Mouse (Mus musculus) kidney, adult 2 months (tissue): Measurements from ENCODE around the gene H60c.

Experiments
- CTCF ChIP-seq: fragments of 200-500 bp; conservative IDR thresholded peaks from 2 replicates; pipeline ENCODE4 v1.5.1; 2011; ENCODE audit warnings: low read depth, mild to moderate bottlenecking, control low read depth, low read length, moderate library complexity, mixed read lengths; ENCODE audit not compliant: insufficient read depth, insufficient read length
- POLR2A ChIP-seq: fragments of 200-500 bp; IDR thresholded peaks from one replicate; pipeline ENCODE4 v1.6.1; 2011; ENCODE audit warnings: low read depth, low read length, control low read depth

DNA sequence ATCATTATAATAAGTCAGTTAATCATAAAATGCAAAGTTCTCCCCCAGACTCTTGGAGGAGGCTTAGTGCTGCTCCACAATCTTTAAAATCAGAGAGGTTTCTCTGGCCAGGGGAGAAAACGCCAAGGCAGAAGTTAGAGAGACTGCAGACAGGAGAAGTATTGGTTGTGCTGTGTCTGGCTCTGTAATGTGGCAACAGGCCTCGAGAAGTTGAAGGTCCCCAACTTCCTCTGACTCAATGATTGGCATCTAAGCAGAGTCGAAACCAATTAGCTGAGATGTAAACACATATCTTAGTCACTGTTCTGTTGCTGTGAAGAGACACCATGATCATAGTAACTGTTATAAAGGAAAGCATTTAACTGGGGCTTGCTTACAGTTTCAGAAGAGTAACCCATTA, 6.5 kb upstream of the H60c start:
- TF ChIP-seq CTCF (no peak), POLR2A (no peak)
